Mouse (Mus musculus): ENCODE data around the gene Tmem108. TPM values are rescaled to one million over a fixed set of nuclear protein-coding genes. Genes with fewer than 3 reads are reported as not detected.

The Tmem108 gene
- total and polyA plus RNA-seq, 2 experiments from 2014 or later, result 23.5 to 25.1 TPM

DNA sequence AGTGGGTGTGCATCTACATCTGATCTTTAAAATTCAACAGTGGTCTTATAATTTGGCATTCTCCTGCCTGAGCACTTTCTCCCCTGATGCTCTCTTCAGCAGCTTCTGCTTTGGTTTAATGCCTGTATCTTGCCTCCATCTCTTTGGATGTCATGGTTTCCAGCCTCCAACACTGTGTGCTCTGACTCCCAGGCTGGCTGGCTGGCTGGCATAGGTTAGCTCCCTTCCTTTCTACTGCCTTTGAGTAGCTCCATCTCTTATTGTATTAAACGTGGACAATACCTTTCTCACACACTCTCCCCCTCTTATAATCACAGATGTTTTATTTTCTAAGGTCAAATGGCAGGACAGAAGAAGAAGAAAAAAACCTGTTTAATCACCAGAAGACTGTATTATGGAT is 296.3 kb downstream of the Tmem108 start:
- Histone ChIP-seq H3K4me2 (ENCODE audit: low read depth, low read length) (no peak overlapping the region), H3K9ac (replicated peaks; ENCODE audit: low read depth, low read length) (no peak overlapping the region), H3K36me3 (replicated peaks; ENCODE audit: control insufficient read depth, insufficient read depth, low read length) (no peaks in the 10 kb centered on the region), H3K27ac (ENCODE audit: low read depth) (no peak overlapping the region), H3K4me1 (ENCODE audit: control insufficient read depth, insufficient read depth) (0 out of 2 replicates have a peak, but pooled peaks cover 5% of the 10 kb centered on the region), H3K9me3 (replicated peaks; ENCODE audit: control insufficient read depth, low read length) (no peaks in the 10 kb centered on the region), H3K4me3 (ENCODE audit: low read depth, low read length) (no peak overlapping the region), H3K27me3 (ENCODE audit: control insufficient read depth, insufficient read depth, low read length) (no peaks in the 10 kb centered on the region)
- DNase-seq (ENCODE audit: low spot score) (no peak), ATAC-seq (ENCODE audit: insufficient read depth, low read depth) (no peak)
- TF ChIP-seq CTCF (IDR thresholded peaks at IDR 0.05; ENCODE audit: low read depth) (no peak), EP300 (IDR thresholded peaks at IDR 0.05; ENCODE audit: low read depth) (no peak)
- 52% methylated on average over 1 of the region's 1 CpGs for WGBS

DNA sequence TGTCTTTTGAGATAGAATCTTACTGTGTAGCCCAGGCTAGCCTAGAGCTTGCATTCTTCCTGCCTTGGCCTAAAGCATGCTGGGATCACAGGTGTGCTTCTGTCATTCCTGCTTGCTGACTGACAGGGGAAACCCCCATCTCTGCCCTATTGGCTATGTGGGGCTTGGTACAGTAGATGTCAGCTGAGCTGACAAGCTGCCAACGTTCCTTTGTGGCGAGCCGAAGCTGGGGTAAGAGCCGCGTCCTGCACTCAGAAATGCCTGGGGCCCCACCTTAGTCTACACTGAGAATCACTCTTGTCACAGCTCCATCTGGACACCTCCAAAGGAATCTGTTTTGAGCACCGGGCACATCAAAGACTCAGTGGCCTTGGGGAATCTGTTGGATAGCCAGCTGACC is 297.8 kb downstream of the Tmem108 start:
- ATAC-seq (ENCODE audit: insufficient read depth, low read depth), result peak; percentile 36
- WGBS, result 22% methylated on average over 6 of the region's 6 CpGs

GRCm38 (mm10) chr9:103459839-103460238 is 301.8 kb downstream of the Tmem108 start:
- Histone ChIP-seq H3K27me3 (ENCODE audit: control insufficient read depth, insufficient read depth, low read length) (no peaks in the 10 kb centered on the region), H3K9me3 (replicated peaks; ENCODE audit: control insufficient read depth, low read length) (no peaks in the 10 kb centered on the region), H3K4me2 (ENCODE audit: low read depth, low read length) (no peak overlapping the region), H3K4me3 (ENCODE audit: low read depth, low read length) (no peak overlapping the region), H3K4me1 (ENCODE audit: control insufficient read depth, insufficient read depth) (0 out of 2 replicates have a peak, but pooled peaks cover 5% of the 10 kb centered on the region), H3K36me3 (replicated peaks; ENCODE audit: control insufficient read depth, insufficient read depth, low read length) (no peaks in the 10 kb centered on the region), H3K9ac (replicated peaks; ENCODE audit: low read depth, low read length) (no peak overlapping the region), H3K27ac (ENCODE audit: low read depth) (no peak overlapping the region)
- TF ChIP-seq CTCF (IDR thresholded peaks at IDR 0.05; ENCODE audit: low read depth) (no peak), EP300 (IDR thresholded peaks at IDR 0.05; ENCODE audit: low read depth) (no peak)
- 69% methylated on average over 2 of the region's 2 CpGs for WGBS
- DNase-seq (ENCODE audit: low spot score) (no peak), ATAC-seq (ENCODE audit: insufficient read depth, low read depth) (no peak)

More for the DNA sequence above, 297.8 kb downstream of the Tmem108 start:
- H3K27me3 ChIP-seq (ENCODE audit: control insufficient read depth, insufficient read depth, low read length), result no peaks in the 10 kb centered on the region
- no peak overlapping the region for H3K4me2 ChIP-seq (ENCODE audit: low read depth, low read length)
- no peaks in the 10 kb centered on the region for H3K36me3 ChIP-seq (replicated peaks; ENCODE audit: control insufficient read depth, insufficient read depth, low read length)
- no peak for DNase-seq (ENCODE audit: low spot score)
- no peak overlapping the region for H3K9ac ChIP-seq (replicated peaks; ENCODE audit: low read depth, low read length)
- no peak overlapping the region for H3K4me3 ChIP-seq (ENCODE audit: low read depth, low read length)
- TF ChIP-seq EP300 (IDR thresholded peaks at IDR 0.05; ENCODE audit: low read depth) (no peak), CTCF (IDR thresholded peaks at IDR 0.05; ENCODE audit: low read depth) (no peak)
- H3K4me1 ChIP-seq (ENCODE audit: control insufficient read depth, insufficient read depth), result 0 out of 2 replicates have a peak, but pooled peaks cover 5% of the 10 kb centered on the region
- H3K9me3 ChIP-seq (replicated peaks; ENCODE audit: control insufficient read depth, low read length), result no peaks in the 10 kb centered on the region
- H3K27ac ChIP-seq (ENCODE audit: low read depth), result no peak overlapping the region

- DNase-seq (ENCODE audit: low spot score), result no peak
- ATAC-seq (ENCODE audit: insufficient read depth, low read depth), result no peak
- Histone ChIP-seq H3K4me2 (ENCODE audit: low read depth, low read length) (no peak overlapping the region), H3K4me3 (ENCODE audit: low read depth, low read length) (no peak overlapping the region), H3K27me3 (ENCODE audit: control insufficient read depth, insufficient read depth, low read length) (no peaks in the 10 kb centered on the region), H3K27ac (ENCODE audit: low read depth) (no peak overlapping the region), H3K36me3 (replicated peaks; ENCODE audit: control insufficient read depth, insufficient read depth, low read length) (no peaks in the 10 kb centered on the region), H3K9me3 (replicated peaks; ENCODE audit: control insufficient read depth, low read length) (no peaks in the 10 kb centered on the region), H3K4me1 (ENCODE audit: control insufficient read depth, insufficient read depth) (0 out of 2 replicates have a peak, but pooled peaks cover 5% of the 10 kb centered on the region), H3K9ac (replicated peaks; ENCODE audit: low read depth, low read length) (no peak overlapping the region)
- TF ChIP-seq CTCF (IDR thresholded peaks at IDR 0.05; ENCODE audit: low read depth) (no peak), EP300 (IDR thresholded peaks at IDR 0.05; ENCODE audit: low read depth) (no peak)
- 92% methylated on average over 1 of the region's 1 CpGs for WGBS
These were observed 302.3 kb downstream of the Tmem108 start for GRCm38 (mm10) chr9:103459307-103459706.

- Histone ChIP-seq H3K9ac (replicated peaks; ENCODE audit: low read depth, low read length) (no peak overlapping the region), H3K4me2 (ENCODE audit: low read depth, low read length) (no peak overlapping the region), H3K36me3 (replicated peaks; ENCODE audit: control insufficient read depth, insufficient read depth, low read length) (no peaks in the 10 kb centered on the region), H3K4me1 (ENCODE audit: control insufficient read depth, insufficient read depth) (no peaks in the 10 kb centered on the region), H3K9me3 (replicated peaks; ENCODE audit: control insufficient read depth, low read length) (0 out of 2 replicates have a peak, but pooled peaks cover 2% of the 10 kb centered on the region), H3K4me3 (ENCODE audit: low read depth, low read length) (no peak overlapping the region), H3K27ac (ENCODE audit: low read depth) (no peak overlapping the region), H3K27me3 (ENCODE audit: control insufficient read depth, insufficient read depth, low read length) (no peaks in the 10 kb centered on the region)
- DNase-seq (ENCODE audit: low spot score), result no peak
- ATAC-seq (ENCODE audit: insufficient read depth, low read depth), result no peak
- TF ChIP-seq CTCF (IDR thresholded peaks at IDR 0.05; ENCODE audit: low read depth) (no peak), EP300 (IDR thresholded peaks at IDR 0.05; ENCODE audit: low read depth) (no peak)
- 69% methylated on average over 6 of the region's 6 CpGs for WGBS
These were observed 312.0 kb downstream of the Tmem108 start for GRCm38 (mm10) chr9:103449651-103450050.

- no peak overlapping the region for H3K9ac ChIP-seq (replicated peaks; ENCODE audit: low read depth, low read length)
- no peak for TF ChIP-seq CTCF (IDR thresholded peaks at IDR 0.05; ENCODE audit: low read depth)
- TF ChIP-seq EP300 (IDR thresholded peaks at IDR 0.05; ENCODE audit: low read depth), result no peak
- ATAC-seq (ENCODE audit: insufficient read depth, low read depth) (no peak), DNase-seq (ENCODE audit: low spot score) (no peak)
- H3K4me2 ChIP-seq (ENCODE audit: low read depth, low read length), result no peak overlapping the region
- H3K4me1 ChIP-seq (ENCODE audit: control insufficient read depth, insufficient read depth), result no peaks in the 10 kb centered on the region
- 36% methylated on average over 7 of the region's 7 CpGs for WGBS
- 0 out of 2 replicates have a peak, but pooled peaks cover 7% of the 10 kb centered on the region for H3K9me3 ChIP-seq (replicated peaks; ENCODE audit: control insufficient read depth, low read length)
- no peaks in the 10 kb centered on the region for H3K27me3 ChIP-seq (ENCODE audit: control insufficient read depth, insufficient read depth, low read length)
- no peak overlapping the region for H3K4me3 ChIP-seq (ENCODE audit: low read depth, low read length)
- H3K36me3 ChIP-seq (replicated peaks; ENCODE audit: control insufficient read depth, insufficient read depth, low read length), result no peaks in the 10 kb centered on the region
- no peak overlapping the region for H3K27ac ChIP-seq (ENCODE audit: low read depth)
These were observed 312.5 kb downstream of the Tmem108 start for GRCm38 (mm10) chr9:103449092-103449491.

Measured in heart, postnatal 0 days (tissue).